Mouse (Mus musculus): Measurements from ENCODE around the gene Nrp1. TPM values are rescaled to one million over a fixed set of nuclear protein-coding genes. Genes with fewer than 3 reads are reported as not detected.

The Nrp1 gene
- polyA plus RNA-seq, 1 experiment from 2014 or later: 17.7 TPM

DNA sequence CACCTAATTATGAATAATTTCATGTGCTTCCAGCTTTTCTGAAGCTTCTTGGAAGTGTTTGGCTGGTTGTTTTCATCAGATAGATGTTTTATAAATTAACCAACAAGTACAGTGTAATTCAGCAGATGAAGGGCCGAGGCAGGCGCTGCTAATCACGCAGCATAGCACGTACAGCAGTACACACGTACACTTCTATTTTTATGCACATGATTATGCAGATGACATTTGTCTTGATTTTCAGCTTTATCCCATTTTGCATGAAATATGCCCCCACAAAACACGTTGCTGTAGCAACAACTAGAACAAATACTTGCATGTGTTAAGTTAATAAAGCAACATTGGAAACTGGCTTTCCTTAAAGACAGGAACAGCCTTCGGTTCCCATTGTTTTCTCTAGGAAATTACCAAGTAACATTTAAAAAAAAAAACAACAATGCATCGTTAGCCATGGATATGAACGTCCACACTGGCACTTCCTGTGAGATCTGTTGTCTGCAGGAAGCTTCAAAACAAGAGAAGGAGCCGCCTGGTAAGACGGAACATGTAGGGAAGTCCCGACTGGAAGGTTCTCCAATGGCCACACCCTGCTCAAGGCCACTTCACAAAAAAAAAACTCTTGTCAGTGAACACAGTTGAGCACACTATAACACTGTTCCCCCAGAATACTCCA lies 78.9 kb downstream of the Nrp1 start:
- Histone ChIP-seq H3K9me3 (no peaks in the 10 kb centered on the region), H3K4me1 (peaks cover 3% of the 10 kb centered on the region; the same call in 1 of the 2 replicates), H3K36me3 (replicated peaks) (no peaks in the 10 kb centered on the region), H3K27me3 (ENCODE audit: poor library complexity, severe bottlenecking) (no peaks in the 10 kb centered on the region), H3K27ac (no peak overlapping the region), H3K4me3 (no peak overlapping the region)
- DNase-seq (ENCODE audit: extremely low spot score, low spot score): no peak
- WGBS: 84% methylated on average over 12 of the region's 12 CpGs

DNA sequence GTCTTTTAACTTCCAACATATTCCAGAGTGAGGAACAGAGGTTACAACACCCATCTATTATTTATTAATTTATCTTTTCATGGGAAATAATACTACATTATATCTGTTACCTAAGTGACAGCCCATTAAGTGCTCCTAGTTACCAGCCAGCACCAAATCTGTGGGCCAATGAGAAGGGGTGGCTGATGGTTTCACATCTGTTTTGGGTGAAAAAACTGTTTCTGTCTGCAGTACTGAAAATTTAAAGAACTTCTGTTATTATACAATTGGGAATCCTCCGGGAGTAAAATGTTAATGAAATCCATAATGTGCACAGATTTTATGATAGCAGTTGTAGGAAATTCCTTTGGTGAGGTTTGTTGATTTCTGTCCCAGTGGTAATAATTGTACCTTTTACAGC lies 83.0 kb downstream of the Nrp1 start:
- H3K4me3 ChIP-seq: no peak overlapping the region
- H3K27ac ChIP-seq: no peak overlapping the region
- DNase-seq (ENCODE audit: extremely low spot score, low spot score): no peak
- WGBS: 88% methylated on average over 1 of the region's 1 CpGs
- H3K4me1 ChIP-seq: peaks cover 12% of the 10 kb centered on the region
- no peaks in the 10 kb centered on the region for H3K36me3 ChIP-seq (replicated peaks)
- no peaks in the 10 kb centered on the region for H3K27me3 ChIP-seq (ENCODE audit: poor library complexity, severe bottlenecking)
- H3K9me3 ChIP-seq: no peaks in the 10 kb centered on the region

DNA sequence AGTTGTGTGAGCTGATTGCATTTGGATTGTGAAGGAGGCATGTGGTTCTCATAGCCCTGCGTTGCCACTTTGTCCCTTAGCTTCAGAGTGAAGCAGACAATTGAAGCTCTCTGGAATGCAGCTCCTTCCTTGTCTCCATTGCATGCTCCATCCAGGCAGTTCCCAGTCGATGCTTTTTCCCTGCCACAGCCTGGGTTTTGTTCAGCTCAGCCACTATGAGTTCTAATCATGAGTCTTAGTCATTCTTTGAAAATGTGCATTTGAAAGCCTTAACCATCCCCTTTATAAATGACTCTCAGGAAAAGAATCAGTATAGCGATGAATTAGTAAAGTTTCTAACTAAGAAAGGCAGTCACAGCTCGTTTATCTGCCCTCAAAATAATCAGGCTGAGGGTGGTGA lies 87.2 kb downstream of the Nrp1 start:
- Histone ChIP-seq H3K9me3 (no peaks in the 10 kb centered on the region), H3K27ac (no peak overlapping the region), H3K4me3 (no peak overlapping the region), H3K36me3 (replicated peaks) (no peaks in the 10 kb centered on the region), H3K4me1 (peaks cover 15% of the 10 kb centered on the region), H3K27me3 (ENCODE audit: poor library complexity, severe bottlenecking) (no peaks in the 10 kb centered on the region)
- WGBS: 41% methylated on average over 4 of the region's 4 CpGs
- no peak for DNase-seq (ENCODE audit: extremely low spot score, low spot score)

DNA sequence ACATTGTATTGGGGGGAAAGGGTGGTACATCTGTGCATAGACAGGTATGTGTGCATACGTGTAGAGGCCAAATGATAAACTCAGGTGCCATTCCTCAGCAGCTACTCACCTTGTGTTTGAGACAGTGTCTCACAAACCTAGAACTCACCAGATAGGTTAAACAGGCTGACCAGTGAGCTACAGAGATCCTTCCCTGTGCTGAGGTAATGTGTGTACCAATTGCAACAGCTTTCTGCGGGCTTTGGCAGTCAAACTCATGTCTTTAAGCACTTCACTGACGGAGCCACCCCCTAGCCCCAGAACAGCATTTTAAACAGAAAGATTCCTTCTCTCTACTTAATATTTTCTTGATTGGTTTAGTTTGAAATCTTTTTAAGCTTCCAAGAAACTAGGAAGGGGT lies 88.2 kb downstream of the Nrp1 start:
- H3K4me3 ChIP-seq: no peak overlapping the region
- 94% methylated on average over 3 of the region's 3 CpGs for WGBS
- no peaks in the 10 kb centered on the region for H3K9me3 ChIP-seq
- no peaks in the 10 kb centered on the region for H3K36me3 ChIP-seq (replicated peaks)
- no peak for DNase-seq (ENCODE audit: extremely low spot score, low spot score)
- H3K27me3 ChIP-seq (ENCODE audit: poor library complexity, severe bottlenecking): no peaks in the 10 kb centered on the region
- H3K27ac ChIP-seq: no peak overlapping the region
- peaks cover 21% of the 10 kb centered on the region for H3K4me1 ChIP-seq

DNA sequence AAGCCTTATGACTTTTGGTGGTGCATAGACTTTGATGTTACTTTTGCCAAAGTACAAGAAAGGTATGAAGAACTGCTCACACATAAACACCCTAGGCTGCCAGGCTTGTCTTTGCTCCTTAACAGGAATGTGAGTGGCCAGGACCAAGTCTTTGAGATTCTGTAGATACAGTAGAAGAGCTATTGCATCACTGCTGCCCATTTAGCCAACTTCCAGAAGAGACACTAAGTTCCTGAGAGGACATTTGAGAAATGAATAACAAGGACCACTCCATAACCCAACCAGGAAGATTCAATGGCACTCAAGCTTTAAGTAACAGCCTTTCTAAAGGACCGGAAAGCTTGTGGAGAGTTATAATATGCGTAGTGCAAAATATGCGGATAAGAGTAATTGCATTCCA lies 88.9 kb downstream of the Nrp1 start:
- Histone ChIP-seq H3K4me1 (peaks cover 21% of the 10 kb centered on the region), H3K4me3 (no peak overlapping the region), H3K27me3 (ENCODE audit: poor library complexity, severe bottlenecking) (no peaks in the 10 kb centered on the region), H3K9me3 (no peaks in the 10 kb centered on the region), H3K27ac (no peak overlapping the region), H3K36me3 (replicated peaks) (no peaks in the 10 kb centered on the region)
- DNase-seq (ENCODE audit: extremely low spot score, low spot score): no peak
- 95% methylated on average over 3 of the region's 3 CpGs for WGBS

DNA sequence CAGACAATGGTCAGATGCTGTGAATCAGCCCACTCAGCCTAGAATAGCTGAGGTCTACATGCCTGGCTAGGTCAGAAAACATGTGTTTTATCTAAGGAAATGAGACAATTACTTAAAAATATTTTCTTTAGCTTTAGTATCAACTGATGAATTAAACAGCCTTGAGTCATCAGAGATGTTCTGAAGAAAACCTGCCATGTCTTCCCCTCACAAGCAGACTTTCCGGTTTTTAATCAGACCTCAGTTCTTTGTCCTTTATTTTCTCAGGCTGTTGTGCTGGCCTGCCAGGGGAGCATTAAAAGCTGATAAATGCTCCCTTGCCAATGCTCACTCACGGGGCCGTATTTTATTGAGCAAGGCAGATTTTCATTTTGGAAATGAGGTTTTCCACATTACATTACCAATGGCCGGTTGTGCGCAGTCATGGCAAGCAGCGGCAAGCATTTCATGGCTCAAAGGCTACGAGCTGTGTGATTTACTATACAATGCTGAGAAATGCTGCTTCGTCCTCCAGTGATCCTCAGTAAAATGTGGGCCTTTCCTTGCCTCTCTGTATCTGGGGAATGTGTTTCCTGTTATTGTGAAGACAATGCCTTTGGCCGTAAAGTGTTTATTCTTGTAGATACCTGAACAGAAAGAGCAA lies 92.1 kb downstream of the Nrp1 start:
- Histone ChIP-seq H3K36me3 (replicated peaks) (no peaks in the 10 kb centered on the region), H3K27ac (peak overlapping the region; percentile 48; the same call in 1 of the 2 replicates), H3K9me3 (no peaks in the 10 kb centered on the region), H3K27me3 (ENCODE audit: poor library complexity, severe bottlenecking) (no peaks in the 10 kb centered on the region), H3K4me3 (no peak overlapping the region), H3K4me1 (peaks cover 17% of the 10 kb centered on the region)
- WGBS: 62% methylated on average over 9 of the region's 9 CpGs
- DNase-seq (ENCODE audit: extremely low spot score, low spot score): no peak

DNA sequence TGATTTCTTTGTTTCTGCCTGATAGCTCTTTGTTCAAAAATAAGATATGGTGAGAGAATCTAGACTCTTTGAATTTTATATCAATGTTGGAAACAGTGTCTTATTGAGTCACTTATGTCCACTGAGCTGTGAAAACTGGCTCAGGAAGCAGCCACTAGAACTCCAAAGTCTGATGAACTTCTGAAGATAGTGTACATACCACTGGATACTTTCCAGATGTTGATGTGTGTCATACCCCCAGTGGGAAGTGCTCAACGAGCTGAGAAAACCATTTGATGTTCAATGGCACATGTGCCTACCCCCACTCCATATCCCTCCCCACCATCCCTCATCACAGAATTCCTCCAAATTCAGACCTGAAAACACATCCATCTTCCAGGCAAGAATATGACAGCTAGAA lies 92.7 kb downstream of the Nrp1 start:
- 44% methylated on average over 1 of the region's 1 CpGs for WGBS
- no peak for DNase-seq (ENCODE audit: extremely low spot score, low spot score)
- H3K36me3 ChIP-seq (replicated peaks): no peaks in the 10 kb centered on the region
- no peaks in the 10 kb centered on the region for H3K9me3 ChIP-seq
- H3K27me3 ChIP-seq (ENCODE audit: poor library complexity, severe bottlenecking): no peaks in the 10 kb centered on the region
- peaks cover 12% of the 10 kb centered on the region for H3K4me1 ChIP-seq
- H3K4me3 ChIP-seq: no peak overlapping the region
- no peak overlapping the region; the same call in 1 of the 2 replicates for H3K27ac ChIP-seq

DNA sequence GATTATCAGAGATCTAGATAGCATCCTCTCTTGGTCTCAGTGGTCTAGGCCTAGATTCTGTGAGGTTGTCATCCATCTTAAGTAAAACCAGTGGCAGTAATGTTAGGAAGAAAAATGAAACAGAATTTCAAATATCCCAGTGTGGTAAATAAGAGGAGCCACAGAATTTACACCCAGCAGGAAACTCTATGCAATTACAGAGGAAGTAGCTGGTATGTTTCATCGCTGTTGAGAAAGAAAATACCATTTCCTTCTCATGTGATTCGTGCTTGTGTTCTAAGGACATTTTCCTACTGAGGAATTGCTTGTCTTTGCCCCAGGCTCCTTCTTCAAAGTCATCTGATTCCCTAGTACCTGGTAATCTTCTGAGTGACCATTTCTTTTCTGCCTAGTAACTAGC lies 95.1 kb downstream of the Nrp1 start:
- no peaks in the 10 kb centered on the region for H3K36me3 ChIP-seq (replicated peaks)
- peaks cover 23% of the 10 kb centered on the region for H3K4me1 ChIP-seq
- whole genome bisulfite sequencing: 89% methylated on average over 2 of the region's 2 CpGs
- H3K27me3 ChIP-seq (ENCODE audit: poor library complexity, severe bottlenecking): no peaks in the 10 kb centered on the region
- H3K27ac ChIP-seq: no peak overlapping the region
- no peak for DNase-seq (ENCODE audit: extremely low spot score, low spot score)
- H3K4me3 ChIP-seq: no peak overlapping the region
- H3K9me3 ChIP-seq: no peaks in the 10 kb centered on the region

DNA sequence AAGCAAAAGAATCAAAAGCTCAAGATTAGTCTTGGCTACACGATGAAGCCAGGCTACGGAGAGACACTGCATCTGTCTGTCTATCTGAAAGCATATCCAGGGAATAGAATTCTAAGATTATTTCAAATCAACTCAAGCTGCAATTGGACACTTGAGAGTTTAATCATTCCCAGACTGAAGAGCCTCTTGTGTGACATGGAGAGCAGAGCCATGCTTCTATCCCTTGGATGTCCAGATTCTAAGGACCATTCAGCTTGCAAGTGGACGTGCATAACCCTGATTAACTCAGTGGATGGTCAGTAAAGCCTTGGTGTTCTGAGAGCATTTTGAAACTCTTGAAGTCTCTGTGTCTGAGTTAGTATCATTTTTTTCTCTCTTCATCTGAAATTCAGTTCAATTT lies 95.6 kb downstream of the Nrp1 start:
- no peak overlapping the region for H3K4me3 ChIP-seq
- no peaks in the 10 kb centered on the region for H3K36me3 ChIP-seq (replicated peaks)
- no peaks in the 10 kb centered on the region for H3K27me3 ChIP-seq (ENCODE audit: poor library complexity, severe bottlenecking)
- no peak for DNase-seq (ENCODE audit: extremely low spot score, low spot score)
- peaks cover 23% of the 10 kb centered on the region for H3K4me1 ChIP-seq
- H3K27ac ChIP-seq: no peak overlapping the region
- no peaks in the 10 kb centered on the region for H3K9me3 ChIP-seq
- 84% methylated on average over 3 of the region's 3 CpGs for WGBS

DNA sequence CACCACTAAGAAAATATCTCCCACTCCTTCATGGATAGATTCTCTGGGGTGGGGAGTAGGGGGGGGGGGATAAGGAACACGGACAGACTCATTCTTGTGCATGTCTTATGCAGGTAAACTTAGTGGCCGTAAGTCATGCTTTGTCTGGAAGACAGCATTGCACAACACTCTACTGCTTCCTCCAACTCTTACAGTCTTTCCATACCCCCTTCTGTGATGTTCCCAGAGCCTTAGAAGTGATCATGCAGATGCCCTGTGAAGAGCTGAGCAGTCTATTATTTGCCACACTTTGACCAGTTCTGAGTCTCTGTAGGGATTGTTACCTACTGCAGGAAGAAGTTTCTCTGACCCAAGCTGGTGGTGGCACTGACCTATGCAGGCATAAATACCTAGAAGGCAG lies 98.9 kb downstream of the Nrp1 start:
- Histone ChIP-seq H3K9me3 (no peaks in the 10 kb centered on the region), H3K36me3 (replicated peaks) (no peaks in the 10 kb centered on the region), H3K4me3 (no peak overlapping the region), H3K27ac (no peak overlapping the region), H3K4me1 (peaks cover 11% of the 10 kb centered on the region), H3K27me3 (ENCODE audit: poor library complexity, severe bottlenecking) (no peaks in the 10 kb centered on the region)
- DNase-seq (ENCODE audit: extremely low spot score, low spot score): no peak
- 86% methylated on average over 2 of the region's 2 CpGs for WGBS

DNA sequence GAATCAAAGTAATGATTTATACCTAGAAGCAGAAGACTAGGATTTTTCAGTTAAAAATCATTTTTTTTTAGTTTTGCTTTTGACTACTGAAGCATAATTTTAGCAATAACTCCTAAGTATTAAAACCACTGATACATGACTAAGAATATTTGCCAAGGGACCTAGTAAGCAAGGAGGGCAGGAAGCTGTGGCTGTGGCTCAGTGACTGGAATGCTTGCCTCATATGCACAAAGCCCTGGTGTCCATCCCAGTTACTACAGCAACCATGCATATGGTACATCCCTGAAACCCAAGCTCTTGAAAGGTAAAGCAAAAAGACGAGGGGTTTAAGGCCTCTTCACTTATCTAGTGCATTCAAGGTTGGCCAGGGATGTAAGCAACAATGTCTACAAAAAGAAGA lies 101.3 kb downstream of the Nrp1 start:
- WGBS: 59% methylated on average over 1 of the region's 1 CpGs
- no peaks in the 10 kb centered on the region for H3K36me3 ChIP-seq (replicated peaks)
- no peaks in the 10 kb centered on the region for H3K27me3 ChIP-seq (ENCODE audit: poor library complexity, severe bottlenecking)
- no peak overlapping the region for H3K4me3 ChIP-seq
- H3K4me1 ChIP-seq: peaks cover 11% of the 10 kb centered on the region
- no peaks in the 10 kb centered on the region for H3K9me3 ChIP-seq
- H3K27ac ChIP-seq: no peak overlapping the region
- no peak for DNase-seq (ENCODE audit: extremely low spot score, low spot score)

DNA sequence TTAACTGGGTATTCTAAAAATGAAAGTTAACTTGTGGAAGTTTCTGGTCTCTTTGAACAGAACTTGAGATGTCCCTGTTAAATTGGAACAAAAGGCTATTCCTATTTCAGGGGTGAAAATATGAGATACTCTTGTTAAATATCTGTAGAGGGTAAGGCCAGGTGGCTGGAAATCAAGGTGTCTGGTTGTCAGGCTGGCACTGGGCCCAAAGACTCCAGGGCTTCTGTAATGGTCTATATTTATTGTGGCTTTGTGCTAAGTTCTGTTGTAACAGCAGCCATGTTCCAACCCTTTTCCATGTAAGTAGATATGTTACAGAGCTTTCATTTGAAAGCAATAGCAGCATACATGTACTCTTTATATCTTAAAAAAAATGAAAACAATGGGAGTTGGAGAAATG lies 103.3 kb downstream of the Nrp1 start:
- Histone ChIP-seq H3K36me3 (replicated peaks) (no peaks in the 10 kb centered on the region), H3K4me3 (no peak overlapping the region), H3K9me3 (no peaks in the 10 kb centered on the region), H3K4me1 (peaks cover 11% of the 10 kb centered on the region), H3K27me3 (ENCODE audit: poor library complexity, severe bottlenecking) (no peaks in the 10 kb centered on the region), H3K27ac (no peak overlapping the region)
- no peak for DNase-seq (ENCODE audit: extremely low spot score, low spot score)

DNA sequence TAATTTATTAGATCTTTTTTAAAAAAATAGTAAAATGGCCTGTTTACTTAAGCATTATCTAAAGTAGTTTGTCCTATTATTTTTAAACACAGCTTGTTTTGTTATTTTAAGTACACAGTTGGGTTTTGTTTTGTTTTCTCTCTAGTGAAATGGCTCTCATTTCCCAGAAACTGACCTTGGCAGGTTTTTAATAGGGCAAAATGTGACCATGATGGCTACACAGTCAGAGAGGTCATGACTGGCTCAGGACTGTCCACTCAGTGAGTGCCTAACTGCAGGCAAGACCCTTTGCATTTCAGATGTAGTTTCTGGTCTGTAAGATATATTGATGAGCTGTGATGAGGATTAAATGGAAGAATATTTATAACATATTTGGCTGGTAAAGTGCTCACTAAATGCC lies 104.8 kb downstream of the Nrp1 start:
- H3K4me3 ChIP-seq: no peak overlapping the region
- DNase-seq (ENCODE audit: extremely low spot score, low spot score): no peak
- H3K27me3 ChIP-seq (ENCODE audit: poor library complexity, severe bottlenecking): no peaks in the 10 kb centered on the region
- no peak overlapping the region for H3K27ac ChIP-seq
- no peaks in the 10 kb centered on the region for H3K9me3 ChIP-seq
- no peaks in the 10 kb centered on the region for H3K36me3 ChIP-seq (replicated peaks)
- H3K4me1 ChIP-seq: peaks cover 3% of the 10 kb centered on the region
